Mouse (Mus musculus) CH12.LX (cell line): ENCODE measurements around the gene Mavs. TPM values are rescaled to one million over a fixed set of nuclear protein-coding genes. Genes with fewer than 3 reads are reported as not detected.

Experiments
- DNase-seq: peaks from one replicate; pipeline ENCODE4 v3.0.0-alpha.2; 2013; ENCODE audit errors: extremely low read depth
- H3K27ac ChIP-seq: 2 replicates; pipeline ENCODE4 v1.5.1; 2012; ENCODE audit warnings: low read depth, mild to moderate bottlenecking, control low read depth, moderate library complexity; ENCODE audit not compliant: insufficient read depth
- H3K27me3 ChIP-seq: replicated peaks from 2 replicates; pipeline ENCODE3; 2012; ENCODE audit warnings: inconsistent platforms
- H3K36me3 ChIP-seq, 2 experiments: replicated peaks in 1 of 2; 2 replicates each; pipeline versions ENCODE3 to v1.6.1; 2012; ENCODE audit warnings: inconsistent platforms in 1 of 2, low read length in 1 of 2, mild to moderate bottlenecking in 1 of 2, mixed read lengths in 1 of 2, moderate library complexity in 1 of 2; ENCODE audit not compliant: control insufficient read depth in 1 of 2, insufficient read depth in 1 of 2
- H3K4me1 ChIP-seq, 2 experiments: 2 replicates each; pipeline ENCODE4 v1.6.1; 2012; ENCODE audit warnings: inconsistent platforms in 1 of 2, moderate library complexity in 1 of 2; ENCODE audit not compliant: insufficient read depth in 2 of 2, control insufficient read depth in 1 of 2
- H3K4me2 ChIP-seq: 2 replicates; pipeline ENCODE4 v1.6.1; 2012; ENCODE audit warnings: low read depth, mild to moderate bottlenecking, control low read depth; ENCODE audit not compliant: poor library complexity, insufficient read depth, severe bottlenecking
- H3K4me3 ChIP-seq, 3 experiments: fragments of 150-350 bp in 1 of 3; sonication (generic) in 1 of 3; replicated peaks in 1 of 3; 2 replicates each; pipeline versions ENCODE3 to v1.5.1; 2011 to 2012; ENCODE audit warnings: low read depth in 2 of 3, low read length in 2 of 3, mild to moderate bottlenecking in 2 of 3, moderate library complexity in 2 of 3, control low read depth in 1 of 3, improper control_type of control experiment in 1 of 3, inconsistent platforms in 1 of 3, mixed read lengths in 1 of 3; ENCODE audit not compliant: poor library complexity in 1 of 3
- H3K79me2 ChIP-seq: replicated peaks from 2 replicates; pipeline ENCODE4 v1.6.1; 2012; ENCODE audit warnings: mild to moderate bottlenecking, moderate library complexity; ENCODE audit not compliant: control insufficient read depth, poor library complexity, insufficient read depth, severe bottlenecking; ENCODE audit errors: extremely low read depth
- H3K9ac ChIP-seq: 2 replicates; pipeline ENCODE4 v1.6.1; 2012; ENCODE audit warnings: low read depth, mild to moderate bottlenecking, control low read depth, moderate library complexity; ENCODE audit not compliant: insufficient read depth
- H3K9me3 ChIP-seq: replicated peaks from 2 replicates; pipeline ENCODE3; 2012; ENCODE audit warnings: low read length, inconsistent platforms, mixed read lengths
- BHLHE40 ChIP-seq: IDR thresholded peaks from 2 replicates; pipeline ENCODE4 v1.6.1; 2011; ENCODE audit warnings: mild to moderate bottlenecking, low read depth, low read length, improper control_type of control experiment
- CHD1 ChIP-seq: IDR thresholded peaks from 2 replicates; pipeline ENCODE4 v1.6.1; 2012; ENCODE audit warnings: low read depth, low read length, improper control_type of control experiment, inconsistent platforms
- CHD2 ChIP-seq: IDR thresholded peaks from 2 replicates; pipeline ENCODE4 v1.6.1; 2011; ENCODE audit warnings: low read length, improper control_type of control experiment
- CTCF ChIP-seq, 2 experiments: IDR thresholded peaks in 1 of 2; conservative IDR thresholded peaks in 1 of 2; 2 replicates each; pipeline ENCODE4 v1.5.1; 2011 to 2012; ENCODE audit warnings: low read depth in 2 of 2, low read length in 2 of 2, improper control_type of control experiment in 1 of 2, inconsistent platforms in 1 of 2, mild to moderate bottlenecking in 1 of 2, moderate library complexity in 1 of 2
- E2F4 ChIP-seq: IDR thresholded peaks from 2 replicates; pipeline ENCODE4 v1.6.1; 2011; ENCODE audit warnings: low read depth, low read length, improper control_type of control experiment; ENCODE audit not compliant: insufficient replicate concordance
- ELF1 ChIP-seq: IDR thresholded peaks from 2 replicates; pipeline ENCODE4 v1.6.1; 2014; ENCODE audit warnings: low read depth, mild to moderate bottlenecking, inconsistent platforms, low read length, improper control_type of control experiment
- ETS1 ChIP-seq: conservative IDR thresholded peaks from 2 replicates; pipeline ENCODE4 v1.6.1; 2012; ENCODE audit warnings: low read depth, mild to moderate bottlenecking, inconsistent platforms, low read length, improper control_type of control experiment, moderate library complexity
- GABPA ChIP-seq: IDR thresholded peaks from 2 replicates; pipeline ENCODE4 v1.6.1; 2012; ENCODE audit warnings: low read depth, low read length, improper control_type of control experiment, inconsistent platforms; ENCODE audit not compliant: insufficient replicate concordance
- JUN ChIP-seq: IDR thresholded peaks from 2 replicates; pipeline ENCODE4 v1.6.1; 2011; ENCODE audit warnings: low read depth, mild to moderate bottlenecking, low read length, improper control_type of control experiment, moderate library complexity; ENCODE audit not compliant: insufficient read depth
- JUND ChIP-seq: conservative IDR thresholded peaks from 2 replicates; pipeline ENCODE4 v1.6.1; 2011; ENCODE audit warnings: low read depth, low read length, improper control_type of control experiment
- MAX ChIP-seq: IDR thresholded peaks from 2 replicates; pipeline ENCODE4 v1.6.1; 2011; ENCODE audit warnings: low read length, improper control_type of control experiment
- MEF2A ChIP-seq: IDR thresholded peaks from 2 replicates; pipeline ENCODE4 v1.6.1; 2014; ENCODE audit warnings: low read depth, mild to moderate bottlenecking, inconsistent platforms, low read length, improper control_type of control experiment, borderline replicate concordance
- MXI1 ChIP-seq: IDR thresholded peaks from 2 replicates; pipeline ENCODE4 v1.6.1; 2011; ENCODE audit warnings: mild to moderate bottlenecking, low read depth, low read length, improper control_type of control experiment
- MYC ChIP-seq: IDR thresholded peaks from 2 replicates; pipeline ENCODE4 v1.6.1; 2011; ENCODE audit warnings: low read depth, mild to moderate bottlenecking, improper control_type of control experiment, low read length
- NELFE ChIP-seq: IDR thresholded peaks from 2 replicates; pipeline ENCODE4 v1.6.1; 2011; ENCODE audit warnings: low read depth, low read length, improper control_type of control experiment
- PAX5 ChIP-seq: IDR thresholded peaks from 2 replicates; pipeline ENCODE4 v1.6.1; 2012; ENCODE audit warnings: low read length, inconsistent platforms, mixed read lengths
- POLR2A ChIP-seq: IDR thresholded peaks from 2 replicates; pipeline ENCODE4 v1.6.1; 2011; ENCODE audit warnings: low read depth, mild to moderate bottlenecking, improper control_type of control experiment, low read length
- POLR2AphosphoS2 ChIP-seq: IDR thresholded peaks from 2 replicates; pipeline ENCODE4 v1.6.1; 2011; ENCODE audit warnings: low read depth, low read length, improper control_type of control experiment
- SIN3A ChIP-seq: IDR thresholded peaks from 2 replicates; pipeline ENCODE4 v1.6.1; 2012; ENCODE audit warnings: low read length, improper control_type of control experiment, inconsistent platforms
- SMC3 ChIP-seq: IDR thresholded peaks from 2 replicates; pipeline ENCODE4 v1.6.1; 2011; ENCODE audit warnings: low read depth, low read length, improper control_type of control experiment
- TBP ChIP-seq: conservative IDR thresholded peaks from 2 replicates; pipeline ENCODE4 v1.6.1; 2011; ENCODE audit warnings: low read depth, low read length, improper control_type of control experiment
- TCF12 ChIP-seq: IDR thresholded peaks from 2 replicates; pipeline ENCODE4 v1.6.1; 2014; ENCODE audit warnings: low read depth, mild to moderate bottlenecking, inconsistent platforms, low read length, improper control_type of control experiment
- UBTF ChIP-seq: IDR thresholded peaks from 2 replicates; pipeline ENCODE4 v1.6.1; 2012; ENCODE audit warnings: low read depth, mild to moderate bottlenecking, inconsistent platforms, low read length, improper control_type of control experiment, moderate library complexity
- USF1 ChIP-seq: IDR thresholded peaks from 2 replicates; pipeline ENCODE4 v1.6.1; 2014; ENCODE audit warnings: low read depth, mild to moderate bottlenecking, inconsistent platforms, low read length, improper control_type of control experiment
- ZKSCAN1 ChIP-seq: IDR thresholded peaks from 2 replicates; pipeline ENCODE4 v1.6.1; 2012; ENCODE audit warnings: low read depth, inconsistent platforms, low read length, improper control_type of control experiment, borderline replicate concordance
- ZMIZ1 ChIP-seq: IDR thresholded peaks from 2 replicates; pipeline ENCODE4 v1.6.1; 2012; ENCODE audit warnings: low read depth, mild to moderate bottlenecking, inconsistent platforms, low read length, improper control_type of control experiment
- ZNF384 ChIP-seq: IDR thresholded peaks from 2 replicates; pipeline ENCODE4 v1.6.1; 2012; ENCODE audit warnings: low read depth, low read length, improper control_type of control experiment, inconsistent platforms
- dilution Hi-C: fragments of 300-500 bp; cut with MboI; formaldehyde crosslinking; loops from 2 replicates; pipeline ENCODE4 v1.14.3; 2020; ENCODE audit warnings: low sequenced_read_pairs; ENCODE audit not compliant: extremely low pct_unique_long_range_greater_than_20kb, extremely low pct_ligation_motif_present
- in situ Hi-C: fragments of 300-500 bp; cut with MboI; formaldehyde crosslinking; loops from 3 replicates; pipeline ENCODE4 v1.14.3; 2019; ENCODE audit warnings: low sequenced_read_pairs, low pct_ligation_motif_present, low pct_unique_long_range_greater_than_20kb, mixed read lengths
- polyA plus RNA-seq: library from polyadenylated mRNA; unstranded; fragments of >175 nt; gene quantifications from 2 replicates; pipeline ENCODE4 v1.2.1, GENCODE M21; 2012; ENCODE audit warnings: low read depth; ENCODE audit not compliant: insufficient read length
- total RNA-seq, 2 experiments: library from RNA; depleted of rRNA; stranded (reverse); fragments of 300-350 nt in 1 of 2; fragments of >200 nt in 1 of 2; gene quantifications; 2 replicates each; pipeline ENCODE4 v1.2.3; 2012 to 2014

Gene Mavs
- total and polyA plus RNA-seq, 3 experiments: 18.5 to 34.5 (median 25.6) TPM

- in situ Hi-C loops: no loop called here
- DNase-seq: no peak
- no peaks in the 10 kb centered on the region for H3K9me3 ChIP-seq
- peak overlapping the region; percentile 40 to 78 (median 42) for H3K4me3 ChIP-seq
- dilution Hi-C loops: no loop called here
- H3K27ac ChIP-seq: no peak overlapping the region
- H3K27me3 ChIP-seq: peaks cover 4% of the 10 kb centered on the region
- H3K9ac ChIP-seq: peak overlapping the region; percentile 6; the same call in 1 of the 2 replicates
- TF ChIP-seq NELFE (peak; percentile 37; the same call in 1 of the 2 replicates), MXI1 (peak; percentile 50), E2F4 (no peak), GABPA (no peak), MAX (peak; percentile 73)
- TF ChIP-seq, all 38 proteins: peak for 3
- H3K4me1 ChIP-seq: peaks cover 20 to 45% of the 10 kb centered on the region in 2 experiments
- peak overlapping the region; percentile 93 for H3K4me2 ChIP-seq
- H3K36me3 ChIP-seq: peaks cover 0 to 4% of the 10 kb centered on the region in 2 experiments
- no peaks in the 10 kb centered on the region for H3K79me2 ChIP-seq
Observed at GRCm38 (mm10) chr2:131186343-131186742, 47.5 kb upstream of the Mavs start.

- Histone ChIP-seq H3K79me2 (no peaks in the 10 kb centered on the region), H3K27me3 (peaks cover 4% of the 10 kb centered on the region), H3K4me3 (peak within 1 kb of the TSS; percentile 46 to 82 (median 78)), H3K9me3 (no peaks in the 10 kb centered on the region), H3K27ac (no peak within 1 kb of the TSS), H3K4me1 (peaks cover 23 to 51% of the 10 kb centered on the region in 2 experiments), H3K36me3 (peaks cover 0 to 10% of the 10 kb centered on the region in 2 experiments), H3K4me2 (peak within 1 kb of the TSS; percentile 93), H3K9ac (peak within 1 kb of the TSS; percentile 65; the same call in 1 of the 2 replicates)
- dilution Hi-C loops: no loop called here
- TF ChIP-seq ZKSCAN1 (no peak), JUND (no peak), ELF1 (peak; percentile 56), POLR2AphosphoS2 (no peak), SMC3 (no peak), CTCF (conservative IDR thresholded peaks at IDR 0.05 in 1 of 2, IDR thresholded peaks at IDR 0.05 in 1 of 2; ENCODE audit: low read depth in 2 of 2, low read length in 2 of 2) (no peak), UBTF (0 out of 2 replicates have a peak, but pooled peaks have one; percentile 55), TCF12 (no peak), PAX5 (no peak), USF1 (no peak), MAX (no peak; the same call in 1 of the 2 replicates), CHD2 (no peak), TBP (peak; percentile 61; the same call in 1 of the 2 replicates), BHLHE40 (no peak), JUN (no peak), MXI1 (peak; percentile 27; the same call in 1 of the 2 replicates), ZMIZ1 (0 out of 2 replicates have a peak, but pooled peaks have one; percentile 31), POLR2A (peak; percentile 80), ETS1 (no peak), NELFE (0 out of 2 replicates have a peak, but pooled peaks have one; percentile 9), SIN3A (peak; percentile 71; the same call in 1 of the 2 replicates), MYC (no peak), ZNF384 (no peak), CHD1 (no peak), MEF2A (no peak)
- peak; percentile 80 for DNase-seq
- in situ Hi-C loops: no loop called here
Observed at GRCm38 (mm10) chr2:131186771-131187601, 46.9 kb upstream of the Mavs start, which contains the start of the genes Cdc25b and Spef1. TSS of gene Cdc25b (plus strand) at chr2:131186949. TSS of gene Spef1 (minus strand) at chr2:131187282.
